Mouse (Mus musculus): ENCODE measurements around the gene Msi2. TPM values are rescaled to one million over a fixed set of nuclear protein-coding genes. Genes with fewer than 3 reads are reported as not detected.

The Msi2 gene
- polyA plus RNA-seq, 1 experiment from 2014 or later: 29.9 TPM

GRCm38 (mm10) chr11:88448571-88448970 is 269.7 kb downstream of the Msi2 start:
- Histone ChIP-seq H3K4me3 (no peak overlapping the region), H3K27ac (no peak overlapping the region), H3K36me3 (peaks cover 88% of the 10 kb centered on the region), H3K4me1 (replicated peaks) (peaks cover 58% of the 10 kb centered on the region), H3K9me3 (no peaks in the 10 kb centered on the region), H3K27me3 (ENCODE audit: insufficient read depth, poor library complexity, severe bottlenecking) (no peaks in the 10 kb centered on the region)
- 77% methylated on average over 3 of the region's 3 CpGs for WGBS
- no peak for DNase-seq (ENCODE audit: low spot score)

- WGBS: 52% methylated on average over 11 of the region's 11 CpGs
- peak; percentile 42 for DNase-seq (ENCODE audit: low spot score)
- H3K36me3 ChIP-seq: peaks cover 89% of the 10 kb centered on the region
These were observed 271.0 kb downstream of the Msi2 start for GRCm38 (mm10) chr11:88447350-88447749.

GRCm38 (mm10) chr11:88443905-88444304 is 274.4 kb downstream of the Msi2 start:
- Histone ChIP-seq H3K36me3 (peaks cover 75% of the 10 kb centered on the region), H3K9me3 (no peaks in the 10 kb centered on the region), H3K27ac (peak overlapping the region; percentile 19), H3K4me3 (no peak overlapping the region), H3K4me1 (replicated peaks) (peaks cover 86% of the 10 kb centered on the region), H3K27me3 (ENCODE audit: insufficient read depth, poor library complexity, severe bottlenecking) (no peaks in the 10 kb centered on the region)
- no peak for DNase-seq (ENCODE audit: low spot score)
- 88% methylated on average over 14 of the region's 14 CpGs for WGBS

More at GRCm38 (mm10) chr11:88447350-88447749, 271.0 kb downstream of the Msi2 start:
- Histone ChIP-seq H3K27ac (peak overlapping the region; percentile 65), H3K27me3 (ENCODE audit: insufficient read depth, poor library complexity, severe bottlenecking) (no peaks in the 10 kb centered on the region), H3K4me1 (replicated peaks) (peaks cover 68% of the 10 kb centered on the region), H3K9me3 (no peaks in the 10 kb centered on the region), H3K4me3 (no peak overlapping the region)

GRCm38 (mm10) chr11:88443291-88443690 is 275.0 kb downstream of the Msi2 start:
- Histone ChIP-seq H3K9me3 (no peaks in the 10 kb centered on the region), H3K36me3 (peaks cover 70% of the 10 kb centered on the region), H3K27ac (peak overlapping the region; percentile 59; the same call in 1 of the 2 replicates), H3K4me1 (replicated peaks) (peaks cover 85% of the 10 kb centered on the region), H3K4me3 (no peak overlapping the region), H3K27me3 (ENCODE audit: insufficient read depth, poor library complexity, severe bottlenecking) (no peaks in the 10 kb centered on the region)
- DNase-seq (ENCODE audit: low spot score): no peak
- WGBS: 96% methylated on average over 8 of the region's 8 CpGs

GRCm38 (mm10) chr11:88441871-88442740 is 276.2 kb downstream of the Msi2 start:
- no peak for DNase-seq (ENCODE audit: low spot score)
- 69% methylated on average over 12 of the region's 12 CpGs for WGBS
- H3K27ac ChIP-seq: peak overlapping the region; percentile 60
- peaks cover 58% of the 10 kb centered on the region for H3K36me3 ChIP-seq
- no peaks in the 10 kb centered on the region for H3K9me3 ChIP-seq
- H3K4me3 ChIP-seq: no peak overlapping the region
- no peaks in the 10 kb centered on the region for H3K27me3 ChIP-seq (ENCODE audit: insufficient read depth, poor library complexity, severe bottlenecking)
- peaks cover 75% of the 10 kb centered on the region for H3K4me1 ChIP-seq (replicated peaks)

- DNase-seq (ENCODE audit: low spot score): no peak
- H3K27ac ChIP-seq: peak overlapping the region; percentile 26; the same call in 1 of the 2 replicates
These were observed 279.7 kb downstream of the Msi2 start for GRCm38 (mm10) chr11:88438659-88439058.

GRCm38 (mm10) chr11:88436596-88436995 is 281.7 kb downstream of the Msi2 start:
- H3K27ac ChIP-seq: peak overlapping the region; percentile 72
- peaks cover 26% of the 10 kb centered on the region for H3K36me3 ChIP-seq
- WGBS: 94% methylated on average over 2 of the region's 2 CpGs

More at GRCm38 (mm10) chr11:88438659-88439058, 279.7 kb downstream of the Msi2 start:
- peaks cover 43% of the 10 kb centered on the region for H3K36me3 ChIP-seq
- no peaks in the 10 kb centered on the region for H3K9me3 ChIP-seq
- H3K4me3 ChIP-seq: no peak overlapping the region
- H3K4me1 ChIP-seq (replicated peaks): peaks cover 61% of the 10 kb centered on the region
- 87% methylated on average over 3 of the region's 3 CpGs for WGBS
- no peaks in the 10 kb centered on the region for H3K27me3 ChIP-seq (ENCODE audit: insufficient read depth, poor library complexity, severe bottlenecking)

GRCm38 (mm10) chr11:88435543-88435942 is 282.8 kb downstream of the Msi2 start:
- Histone ChIP-seq H3K27ac (peak overlapping the region; percentile 42; the same call in 1 of the 2 replicates), H3K4me3 (no peak overlapping the region), H3K4me1 (replicated peaks) (peaks cover 52% of the 10 kb centered on the region), H3K9me3 (no peaks in the 10 kb centered on the region), H3K27me3 (ENCODE audit: insufficient read depth, poor library complexity, severe bottlenecking) (no peaks in the 10 kb centered on the region), H3K36me3 (peaks cover 26% of the 10 kb centered on the region)
- WGBS: 90% methylated on average over 6 of the region's 6 CpGs
- no peak for DNase-seq (ENCODE audit: low spot score)

More at GRCm38 (mm10) chr11:88436596-88436995, 281.7 kb downstream of the Msi2 start:
- H3K27me3 ChIP-seq (ENCODE audit: insufficient read depth, poor library complexity, severe bottlenecking): no peaks in the 10 kb centered on the region
- no peak overlapping the region for H3K4me3 ChIP-seq
- peaks cover 47% of the 10 kb centered on the region for H3K4me1 ChIP-seq (replicated peaks)
- DNase-seq (ENCODE audit: low spot score): no peak
- H3K9me3 ChIP-seq: no peaks in the 10 kb centered on the region

GRCm38 (mm10) chr11:88431363-88432269 is 286.7 kb downstream of the Msi2 start:
- WGBS: 84% methylated on average over 22 of the region's 22 CpGs
- H3K4me3 ChIP-seq: no peak overlapping the region
- H3K36me3 ChIP-seq: peaks cover 35% of the 10 kb centered on the region
- no peak for DNase-seq (ENCODE audit: low spot score)
- peaks cover 45% of the 10 kb centered on the region for H3K4me1 ChIP-seq (replicated peaks)
- H3K9me3 ChIP-seq: no peaks in the 10 kb centered on the region
- no peaks in the 10 kb centered on the region for H3K27me3 ChIP-seq (ENCODE audit: insufficient read depth, poor library complexity, severe bottlenecking)
- H3K27ac ChIP-seq: peak overlapping the region; percentile 54

GRCm38 (mm10) chr11:88430292-88430691 is 288.0 kb downstream of the Msi2 start:
- Histone ChIP-seq H3K4me1 (replicated peaks) (peaks cover 47% of the 10 kb centered on the region), H3K27me3 (ENCODE audit: insufficient read depth, poor library complexity, severe bottlenecking) (no peaks in the 10 kb centered on the region), H3K36me3 (peaks cover 32% of the 10 kb centered on the region), H3K9me3 (no peaks in the 10 kb centered on the region), H3K4me3 (no peak overlapping the region), H3K27ac (peak overlapping the region; percentile 59)
- 95% methylated on average over 8 of the region's 8 CpGs for WGBS
- no peak for DNase-seq (ENCODE audit: low spot score)

- DNase-seq (ENCODE audit: low spot score): no peak
- H3K9me3 ChIP-seq: no peaks in the 10 kb centered on the region
- peaks cover 52% of the 10 kb centered on the region for H3K4me1 ChIP-seq (replicated peaks)
- no peak overlapping the region for H3K4me3 ChIP-seq
- peaks cover 32% of the 10 kb centered on the region for H3K36me3 ChIP-seq
- peak overlapping the region; percentile 59 for H3K27ac ChIP-seq
- no peaks in the 10 kb centered on the region for H3K27me3 ChIP-seq (ENCODE audit: insufficient read depth, poor library complexity, severe bottlenecking)
- WGBS: 95% methylated on average over 6 of the region's 6 CpGs
These were observed 288.6 kb downstream of the Msi2 start for GRCm38 (mm10) chr11:88429680-88430079.

GRCm38 (mm10) chr11:88425631-88426101 is 292.6 kb downstream of the Msi2 start:
- WGBS: 53% methylated on average over 9 of the region's 9 CpGs
- Histone ChIP-seq H3K4me1 (replicated peaks) (peaks cover 76% of the 10 kb centered on the region), H3K9me3 (no peaks in the 10 kb centered on the region), H3K27ac (peak overlapping the region; percentile 64), H3K27me3 (ENCODE audit: insufficient read depth, poor library complexity, severe bottlenecking) (no peaks in the 10 kb centered on the region), H3K4me3 (no peak overlapping the region), H3K36me3 (peaks cover 23% of the 10 kb centered on the region)
- no peak for DNase-seq (ENCODE audit: low spot score)
